Mouse (Mus musculus) spleen, adult 2 months (tissue): ENCODE results near the gene Pepd. TPM values are rescaled to one million over a fixed set of nuclear protein-coding genes. Genes with fewer than 3 reads are reported as not detected.

Experiments
- DNase-seq, 2 experiments: peaks; one replicate each; pipeline versions ENCODE4 v3.0.0 to v3.0.0-alpha.2; 2012 to 2021; ENCODE audit warnings: low spot score in 2 of 2, low read depth in 1 of 2
- H3K27ac ChIP-seq: fragments of 200-500 bp; 2 replicates; pipeline ENCODE4 v1.5.1; 2012; ENCODE audit warnings: low read length, inconsistent platforms; ENCODE audit not compliant: insufficient read depth
- H3K27me3 ChIP-seq: fragments of 200-500 bp; 2 replicates; pipeline ENCODE4 v1.6.1; 2012; ENCODE audit warnings: mild to moderate bottlenecking, moderate library complexity, low read length, inconsistent platforms; ENCODE audit not compliant: control insufficient read depth, insufficient read depth
- H3K36me3 ChIP-seq: fragments of 200-500 bp; 2 replicates; pipeline ENCODE4 v1.6.1; 2012; ENCODE audit warnings: mild to moderate bottlenecking, low read length, inconsistent platforms; ENCODE audit not compliant: control insufficient read depth, insufficient read depth
- H3K4me1 ChIP-seq: fragments of 200-500 bp; 2 replicates; pipeline ENCODE4 v1.6.1; 2011; ENCODE audit warnings: inconsistent platforms; ENCODE audit not compliant: control insufficient read depth, insufficient read depth, insufficient read length
- H3K4me3 ChIP-seq: fragments of 200-500 bp; 2 replicates; pipeline ENCODE4 v1.5.1; 2011; ENCODE audit warnings: mild to moderate bottlenecking, inconsistent platforms; ENCODE audit not compliant: insufficient read depth, insufficient read length; ENCODE audit errors: extremely low read depth
- CTCF ChIP-seq: fragments of 200-500 bp; IDR thresholded peaks from 2 replicates; pipeline ENCODE4 v1.5.1; 2011; ENCODE audit warnings: mild to moderate bottlenecking, inconsistent platforms; ENCODE audit not compliant: insufficient read depth, insufficient read length, insufficient replicate concordance; ENCODE audit errors: extremely low read depth
- POLR2A ChIP-seq: fragments of 200-500 bp; IDR thresholded peaks from 2 replicates; pipeline ENCODE4 v1.6.1; 2011; ENCODE audit warnings: low read depth, low read length, inconsistent platforms
- WGBS: fragments of 180-500 bp; shearing (Covaris S2); methylation state at CpG from one replicate; pipeline ENCODE4 v1.1.7; 2018; 5-methylcytosine and 5-hydroxymethylcytosine counted together
- polyA plus RNA-seq: library from polyadenylated mRNA; depleted of rRNA; stranded (reverse); fragments of >200 nt; gene quantifications from 2 replicates; pipeline ENCODE4 v1.2.3, GENCODE M21; 2012

Gene Pepd
- polyA plus RNA-seq, 1 experiment, result 44.0 TPM

GRCm38 (mm10) chr7:34892845-34893244 is 19.3 kb upstream of the Pepd start:
- Histone ChIP-seq H3K27me3 (no peaks in the 10 kb centered on the region), H3K4me3 (no peak overlapping the region), H3K27ac (no peak overlapping the region), H3K4me1 (no peaks in the 10 kb centered on the region), H3K36me3 (no peaks in the 10 kb centered on the region)
- TF ChIP-seq CTCF, result no peak
- TF ChIP-seq POLR2A, result no peak
- DNase-seq, result no peak
- 92% methylated on average over 1 of the region's 1 CpGs for WGBS

GRCm38 (mm10) chr7:34896461-34896860 is 15.7 kb upstream of the Pepd start:
- Histone ChIP-seq H3K36me3 (no peaks in the 10 kb centered on the region), H3K4me3 (no peak overlapping the region), H3K4me1 (no peaks in the 10 kb centered on the region), H3K27me3 (no peaks in the 10 kb centered on the region), H3K27ac (no peak overlapping the region)
- no peak for DNase-seq
- no peak for TF ChIP-seq POLR2A
- TF ChIP-seq CTCF, result no peak
- WGBS, result 70% methylated on average over 4 of the region's 4 CpGs

- WGBS, result 15% methylated on average over 1 of the region's 1 CpGs
- Histone ChIP-seq H3K4me1 (no peaks in the 10 kb centered on the region), H3K27me3 (no peaks in the 10 kb centered on the region), H3K36me3 (no peaks in the 10 kb centered on the region), H3K27ac (no peak overlapping the region), H3K4me3 (no peak overlapping the region)
- TF ChIP-seq CTCF (no peak), POLR2A (no peak)
- no peak for DNase-seq
Measured at GRCm38 (mm10) chr7:34897058-34897457, 15.1 kb upstream of the Pepd start.

GRCm38 (mm10) chr7:34910096-34911066 is 1.8 kb upstream of the Pepd start:
- TF ChIP-seq POLR2A (no peak), CTCF (no peak)
- 43% methylated on average over 24 of the region's 24 CpGs for WGBS
- DNase-seq, result no peak

GRCm38 (mm10) chr7:34913956-34914355 is 1.8 kb downstream of the Pepd start:
- Histone ChIP-seq H3K27me3 (no peaks in the 10 kb centered on the region), H3K4me1 (peaks cover 14% of the 10 kb centered on the region; the same call in 1 of the 2 replicates), H3K36me3 (no peaks in the 10 kb centered on the region), H3K27ac (no peak overlapping the region), H3K4me3 (no peak overlapping the region)
- DNase-seq, result no peak
- WGBS, result 94% methylated on average over 9 of the region's 9 CpGs
- no peak for TF ChIP-seq CTCF
- TF ChIP-seq POLR2A, result no peak

More at GRCm38 (mm10) chr7:34910096-34911066, 1.8 kb upstream of the Pepd start:
- no peaks in the 10 kb centered on the region for H3K36me3 ChIP-seq
- no peak overlapping the region for H3K4me3 ChIP-seq
- no peak overlapping the region for H3K27ac ChIP-seq
- H3K27me3 ChIP-seq, result no peaks in the 10 kb centered on the region
- peaks cover 4% of the 10 kb centered on the region; the same call in 1 of the 2 replicates for H3K4me1 ChIP-seq

GRCm38 (mm10) chr7:34915555-34915954 is 3.4 kb downstream of the Pepd start:
- Histone ChIP-seq H3K4me3 (no peak overlapping the region), H3K27ac (no peak overlapping the region), H3K27me3 (no peaks in the 10 kb centered on the region), H3K36me3 (no peaks in the 10 kb centered on the region), H3K4me1 (peaks cover 17% of the 10 kb centered on the region; the same call in 1 of the 2 replicates)
- TF ChIP-seq POLR2A, result no peak
- no peak for TF ChIP-seq CTCF
- DNase-seq, result no peak
- 89% methylated on average over 5 of the region's 5 CpGs for WGBS

- peaks cover 17% of the 10 kb centered on the region; the same call in 1 of the 2 replicates for H3K4me1 ChIP-seq
- no peaks in the 10 kb centered on the region for H3K36me3 ChIP-seq
- no peak for DNase-seq
- 80% methylated on average over 6 of the region's 6 CpGs for WGBS
- H3K4me3 ChIP-seq, result no peak overlapping the region
- no peak overlapping the region for H3K27ac ChIP-seq
- no peaks in the 10 kb centered on the region for H3K27me3 ChIP-seq
- TF ChIP-seq POLR2A (no peak), CTCF (no peak)
Measured at GRCm38 (mm10) chr7:34917558-34917957, 5.4 kb downstream of the Pepd start.
